Mouse (Mus musculus): ENCODE measurements around the gene Pramef8.
"Not testable (repeated sequence)": the region's sequence is repeated elsewhere in the genome, so short reads cannot be mapped to it uniquely, and the experiment has no call there.

The Pramef8 gene

DNA sequence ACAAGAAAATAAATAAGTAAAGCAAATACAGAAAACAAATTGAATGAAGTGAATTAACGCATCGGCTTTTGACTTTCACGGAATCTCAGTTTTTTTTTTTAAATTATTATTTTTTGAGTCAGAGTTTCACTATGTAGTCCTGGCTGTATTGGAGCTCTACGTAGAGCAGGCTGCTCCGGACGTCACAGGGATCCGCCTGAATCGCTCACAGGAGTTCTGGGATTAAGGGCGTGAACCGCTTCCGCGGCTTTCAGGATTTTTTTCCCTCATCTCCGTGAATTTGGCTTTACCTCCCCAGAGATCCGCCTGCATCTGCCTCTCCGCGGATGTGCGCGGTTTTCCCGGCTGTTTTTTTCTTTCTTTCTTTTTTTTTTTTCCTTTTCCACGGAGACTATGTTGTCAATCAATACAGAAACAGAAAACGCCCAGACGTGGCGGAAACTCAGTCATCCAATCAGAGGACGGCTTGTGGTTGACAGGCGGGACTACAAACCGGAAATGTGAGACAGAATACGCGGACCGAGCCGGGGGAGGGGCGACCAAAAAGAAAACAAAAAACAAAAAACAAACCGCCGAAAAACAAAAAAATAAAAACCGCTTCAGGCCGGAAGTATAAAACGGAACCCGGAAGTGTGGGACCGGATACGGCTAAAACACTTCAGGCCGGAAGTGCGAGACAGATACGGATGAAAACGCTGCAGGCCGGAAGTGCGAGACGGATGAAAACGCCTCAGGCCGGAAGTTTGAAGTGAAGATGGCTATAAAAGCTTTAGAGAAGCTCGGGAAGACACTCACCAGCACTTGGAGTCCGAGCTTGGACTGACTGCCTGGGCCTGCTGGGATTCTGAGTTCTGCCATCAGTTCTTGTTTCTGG lies at the start of gene Pramef8:
Gene Pramef8 (plus strand): TSS at position 208 of the 874 bp plus-strand sequence.
- DNase-seq (ENCODE audit: low read depth, low spot score), result peak; percentile 92

DNA sequence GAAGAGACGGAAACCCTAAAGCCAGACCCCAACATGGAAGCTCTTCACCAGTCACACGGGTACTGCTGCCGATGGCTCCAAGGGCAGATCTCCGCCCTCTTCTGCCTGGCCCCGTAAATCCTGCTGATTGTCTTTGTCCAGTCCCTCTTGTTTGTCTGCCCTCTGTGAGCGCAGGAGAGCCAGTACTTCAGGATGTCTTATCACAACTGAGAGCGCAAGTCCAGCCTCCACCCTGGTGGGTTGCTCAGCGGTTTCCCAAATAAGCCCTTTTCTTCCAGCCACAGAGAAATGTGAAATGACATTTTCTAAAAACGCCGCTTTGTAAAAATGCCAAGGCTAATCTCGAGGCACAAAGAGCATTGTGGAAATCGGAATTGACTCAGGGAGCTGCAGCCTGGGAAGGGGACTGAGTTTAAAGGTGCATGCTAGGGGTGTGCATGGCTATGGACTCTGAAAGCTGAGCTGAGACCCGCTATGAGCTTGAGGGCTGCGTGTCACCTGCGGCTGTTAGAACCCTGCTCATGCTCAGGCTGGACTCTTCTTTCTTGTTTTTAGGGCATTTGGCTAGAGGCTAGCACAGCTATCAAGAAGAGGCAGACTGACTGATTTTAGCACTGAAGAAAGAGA lies 45.7 kb upstream of the Pramef8 start:
- DNase-seq (ENCODE audit: low read depth, low spot score), result no peak

DNA sequence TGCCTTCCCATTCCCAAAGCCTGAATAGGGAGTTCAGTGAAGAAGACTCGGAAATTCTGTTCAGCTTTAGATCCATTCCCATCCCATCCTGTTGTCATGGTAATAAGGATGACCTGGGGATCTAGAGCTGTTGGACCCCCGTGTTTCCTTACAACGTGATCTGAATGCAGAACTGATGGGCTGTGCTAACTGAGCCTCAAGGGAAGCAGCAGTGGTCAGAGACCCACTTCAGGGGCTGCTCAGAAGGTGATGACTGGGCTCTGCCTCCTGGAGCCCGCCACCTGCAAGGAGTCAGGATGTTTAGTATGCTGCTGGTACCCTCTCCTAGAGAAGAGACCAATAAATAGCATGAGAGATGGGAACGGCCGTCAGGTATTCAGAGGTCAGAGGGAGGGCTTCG lies 32.7 kb upstream of the Pramef8 start:
- no peak for DNase-seq (ENCODE audit: low read depth, low spot score)

DNA sequence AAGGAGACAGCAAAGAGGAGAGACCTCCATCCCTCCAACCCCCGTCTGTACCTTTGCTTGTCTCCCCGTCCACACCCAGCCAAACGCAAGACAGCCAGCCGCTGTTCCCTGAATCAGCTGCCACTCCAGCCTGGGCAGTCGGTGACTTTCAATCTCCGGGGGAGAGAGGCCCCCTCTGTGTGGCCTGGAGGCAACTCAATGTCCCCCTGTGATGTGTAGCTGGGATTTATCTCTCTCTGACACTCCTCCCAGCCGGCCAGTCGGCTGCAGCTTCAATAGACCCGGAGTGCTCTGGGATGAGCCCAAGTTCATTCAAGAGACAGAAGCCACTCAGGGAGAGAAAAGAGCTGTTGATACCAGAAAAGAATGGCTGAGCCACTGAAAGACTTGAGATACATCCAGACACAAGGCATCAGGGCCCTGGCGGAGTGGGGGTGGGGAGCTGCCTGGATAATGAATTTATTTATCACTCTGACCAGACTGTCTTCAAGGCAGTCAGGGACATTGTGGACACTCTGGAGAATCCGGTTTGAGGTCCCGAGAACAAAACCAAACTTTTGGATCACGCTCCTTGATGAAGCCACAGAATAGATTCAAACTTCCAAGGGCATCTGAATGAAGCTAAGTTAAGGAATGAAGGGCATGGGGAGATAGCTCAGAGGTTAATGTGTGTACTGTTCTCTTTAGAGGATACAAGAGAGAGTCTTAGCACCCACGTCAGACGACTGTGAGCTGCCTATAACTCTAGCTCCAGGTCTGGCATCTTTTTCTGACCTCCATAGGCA lies 32.1 kb upstream of the Pramef8 start:
- DNase-seq (ENCODE audit: low read depth, low spot score), result no peak

DNA sequence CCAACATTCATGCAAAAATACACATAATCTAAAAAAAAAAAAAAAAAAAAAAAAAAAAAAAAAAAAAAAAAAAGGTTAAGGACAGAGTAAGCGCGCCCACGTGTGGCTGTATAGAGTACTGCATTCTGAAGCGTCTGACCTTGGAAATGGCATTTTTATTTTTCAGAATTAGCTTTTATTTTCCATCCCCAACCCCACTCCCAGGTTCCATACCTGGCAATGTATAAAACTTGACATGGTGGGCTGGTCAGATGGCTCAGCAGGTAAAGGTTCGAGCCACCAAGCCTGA lies 31.6 kb upstream of the Pramef8 start:
- no peak for DNase-seq (ENCODE audit: low read depth, low spot score)

DNA sequence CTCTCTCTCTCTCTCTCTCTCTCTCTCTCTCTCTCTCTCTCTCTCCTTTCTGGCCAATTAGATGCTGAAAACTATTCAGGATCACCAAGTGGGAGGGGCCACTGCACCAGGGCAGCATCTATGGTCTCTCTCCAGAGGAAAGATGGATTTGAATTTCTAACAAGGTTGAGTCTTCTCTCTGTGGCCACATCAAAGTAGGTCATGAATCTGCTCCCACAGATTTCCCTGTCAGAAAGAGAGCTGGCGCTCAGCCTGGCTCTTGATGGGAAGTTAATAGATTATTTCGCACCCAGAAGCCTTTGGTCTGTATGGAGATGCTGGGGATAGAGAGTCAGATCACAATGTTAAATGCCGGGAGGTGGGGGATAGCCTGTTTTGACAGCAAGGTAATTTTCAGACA lies 30.1 kb upstream of the Pramef8 start:
- no peak for DNase-seq (ENCODE audit: low read depth, low spot score)

DNA sequence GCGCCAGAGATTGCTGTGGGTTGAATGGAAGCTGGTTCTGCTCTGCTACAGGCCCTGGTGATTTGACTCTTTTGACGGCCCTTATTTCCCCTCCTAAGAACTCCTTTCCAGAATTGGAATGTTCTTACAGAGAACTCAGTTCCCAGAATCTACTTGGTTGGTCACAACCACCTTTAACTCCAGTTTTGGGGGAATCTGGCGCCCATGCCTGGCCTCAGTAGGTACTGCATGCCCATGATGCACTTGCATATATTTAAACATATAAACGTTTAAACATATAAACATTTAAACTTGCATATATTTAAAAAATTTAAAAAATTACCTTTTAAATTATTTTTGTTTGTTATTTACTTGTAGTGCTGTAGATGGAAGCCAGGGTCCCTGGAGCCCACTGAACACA lies 28.6 kb upstream of the Pramef8 start:
- DNase-seq (ENCODE audit: low read depth, low spot score), result no peak

DNA sequence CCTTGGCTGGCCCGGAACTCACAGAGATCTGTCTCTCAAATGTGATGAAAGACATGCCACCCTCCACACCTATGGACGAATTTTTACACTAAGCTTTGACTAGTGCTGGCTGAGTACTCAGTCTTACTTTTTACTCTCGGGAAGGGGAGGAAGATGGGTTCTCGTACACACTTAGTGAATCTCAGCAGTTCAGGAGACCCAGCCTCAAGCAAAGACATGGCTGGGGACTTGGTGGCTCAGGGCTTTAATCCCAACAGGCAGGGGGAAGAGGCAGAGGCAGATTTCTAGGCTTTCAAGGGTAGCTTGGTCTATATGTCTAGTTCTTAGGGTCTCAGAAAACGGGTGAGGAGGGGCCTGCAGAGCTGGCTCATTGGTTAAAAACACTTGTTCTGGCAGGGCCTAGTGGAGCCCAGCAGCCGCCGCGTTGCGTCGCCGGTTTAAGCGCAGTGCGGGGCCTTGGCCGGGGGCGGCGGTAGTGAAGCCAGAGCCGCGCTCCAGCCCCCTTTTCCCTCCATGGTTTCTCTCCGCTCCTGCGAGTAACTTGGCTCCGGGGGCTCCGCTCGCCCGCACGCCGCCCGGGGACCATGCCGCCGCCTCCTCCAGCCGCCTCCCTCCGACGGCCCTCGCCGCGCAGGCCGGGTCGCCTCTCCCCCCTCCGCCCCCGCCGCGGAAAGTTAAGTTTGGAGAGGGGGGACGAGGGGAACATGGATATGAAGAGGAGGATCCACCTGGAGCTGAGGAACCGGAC lies 23.1 kb upstream of the Pramef8 start:
- no peak for DNase-seq (ENCODE audit: low read depth, low spot score)

DNA sequence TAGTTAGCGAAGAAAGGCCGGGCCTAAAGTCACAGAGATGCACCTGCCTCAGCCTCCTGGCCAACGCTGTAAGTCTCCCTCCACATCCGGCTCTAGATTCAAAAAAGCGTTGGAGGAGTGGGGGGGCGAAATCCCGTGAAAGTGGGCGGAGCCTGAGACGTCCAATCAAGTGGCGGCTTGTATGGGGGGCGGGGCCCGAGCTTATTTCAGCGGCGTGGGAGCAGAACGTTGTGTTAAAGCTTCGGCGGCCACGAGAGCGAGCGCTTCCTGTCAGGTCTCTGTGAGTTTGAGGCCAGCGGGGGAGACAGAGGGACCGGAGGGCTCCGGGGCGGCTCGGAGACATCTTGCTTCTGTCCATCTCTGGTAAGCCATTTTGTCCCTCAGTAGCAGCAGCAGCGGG lies 18.0 kb upstream of the Pramef8 start, which contains the start of gene Pramel1:
Gene Pramel1 (plus strand): TSS at position 248 of the 400 bp plus-strand sequence.
- DNase-seq (ENCODE audit: low read depth, low spot score), result no peak

DNA sequence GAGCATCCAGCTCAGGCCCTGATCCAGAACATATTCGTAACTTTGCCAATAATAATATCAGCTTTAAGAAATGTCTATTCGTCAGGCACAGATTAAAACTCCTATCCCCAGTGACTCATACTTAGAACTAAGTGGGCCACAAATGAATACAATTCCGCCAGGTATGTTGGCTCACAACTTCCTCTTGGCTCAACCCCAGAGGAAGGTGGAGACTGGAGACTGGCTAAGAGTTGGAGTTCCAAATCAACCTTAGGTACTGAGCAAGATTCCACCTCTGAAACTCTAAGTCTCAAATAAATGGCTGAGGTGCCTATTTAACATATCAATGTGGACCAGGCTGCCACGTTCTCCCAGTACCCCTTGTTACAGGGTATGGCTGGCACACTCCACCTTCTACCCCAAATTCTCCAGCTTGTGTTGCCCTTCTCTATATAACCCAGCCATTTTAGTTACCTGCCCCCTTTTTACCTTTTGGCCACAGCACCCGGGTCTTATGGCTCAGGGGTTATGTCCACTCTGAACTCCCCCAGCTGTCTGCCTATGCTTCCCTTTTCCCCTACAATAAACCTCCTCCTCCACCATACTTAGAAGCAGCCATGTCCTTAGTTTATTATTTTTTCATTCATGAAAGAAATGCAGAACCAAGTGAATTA lies 534 bp upstream of the Pramef8 start:
- no peak for DNase-seq (ENCODE audit: low read depth, low spot score)

DNA sequence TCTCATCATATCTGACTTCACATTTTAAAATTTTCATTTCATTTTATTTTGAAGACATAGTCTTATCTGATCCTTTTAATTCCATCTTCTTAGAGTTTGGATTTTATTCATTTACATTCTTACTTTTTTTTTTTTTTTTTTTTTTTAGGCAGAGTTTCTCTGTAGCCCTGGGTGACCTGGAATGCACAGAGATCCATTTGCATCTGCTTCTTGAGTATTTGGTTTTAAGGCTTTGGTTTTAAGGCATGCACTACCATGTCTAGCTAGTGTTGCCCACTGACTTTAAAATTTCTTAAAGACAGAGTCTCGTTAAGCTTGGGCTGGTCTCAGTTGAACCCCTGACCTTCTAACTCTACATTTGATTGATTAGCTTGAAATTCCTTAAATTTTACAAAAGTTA lies 1.4 kb downstream of the Pramef8 start:
- DNase-seq (ENCODE audit: low read depth, low spot score), result no peak

DNA sequence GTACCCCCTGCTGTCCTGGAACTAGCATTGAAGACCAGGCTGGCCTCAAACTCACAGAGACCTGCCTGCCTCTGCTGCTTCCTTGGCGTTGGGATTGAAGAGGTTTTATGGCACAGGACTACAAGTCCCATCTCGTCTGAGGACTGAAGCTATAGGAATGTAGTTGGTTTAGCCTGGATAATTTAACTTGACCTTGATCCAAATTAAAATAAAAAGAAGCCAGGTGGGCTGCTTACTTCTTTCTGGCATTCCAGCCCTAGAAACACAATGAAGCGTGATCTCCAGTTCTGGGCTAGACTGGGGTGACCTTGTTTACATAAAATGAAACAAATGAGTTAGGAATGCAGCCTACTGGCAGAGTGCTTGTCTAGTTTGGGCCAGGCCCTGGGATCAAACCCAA lies 1.9 kb downstream of the Pramef8 start:
- no peak for DNase-seq (ENCODE audit: low read depth, low spot score)

DNA sequence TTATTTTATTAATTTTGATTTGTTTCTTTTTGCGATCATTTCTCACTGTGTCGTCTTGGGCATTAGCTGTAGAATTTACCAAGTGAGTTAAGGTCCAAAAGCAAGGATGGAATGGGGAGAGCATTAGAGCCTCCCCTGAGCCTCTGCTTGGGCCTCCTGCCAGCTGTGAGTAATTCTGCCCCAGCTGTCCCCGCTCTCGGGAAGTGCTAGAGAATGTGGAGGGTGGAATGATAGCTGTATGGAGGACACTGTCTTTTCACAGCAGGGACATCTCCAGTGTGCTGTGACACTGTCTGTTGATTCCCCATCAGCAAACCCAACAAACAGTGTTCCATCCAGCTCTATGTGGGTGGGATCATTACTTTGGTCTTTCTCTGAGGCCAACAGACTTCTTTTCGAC lies 14.5 kb downstream of the Pramef8 start:
- DNase-seq (ENCODE audit: low read depth, low spot score), result not testable (repeated sequence)

DNA sequence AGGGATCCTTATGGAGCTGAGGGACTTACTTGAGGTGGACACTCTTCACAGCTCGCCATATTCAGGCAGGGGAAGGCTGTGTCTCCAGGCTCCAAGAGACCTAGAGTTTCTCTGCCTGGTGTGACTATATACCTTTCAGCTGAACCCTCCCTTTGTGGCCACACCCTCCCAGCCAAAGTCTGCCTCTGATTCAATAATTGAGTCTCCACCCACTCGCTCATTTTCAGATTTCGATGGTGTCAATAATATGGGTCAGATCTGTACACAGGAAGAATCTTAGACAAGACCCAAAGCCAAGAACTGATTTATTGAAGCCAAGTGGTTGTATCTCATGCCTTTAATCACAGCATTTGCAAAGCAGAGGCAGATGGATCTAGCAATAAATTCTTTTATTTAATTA lies 38.0 kb downstream of the Pramef8 start, which contains the start of gene Oog4:
Gene Oog4 (minus strand): TSS at position 101 of the 400 bp plus-strand sequence.
- DNase-seq (ENCODE audit: low read depth, low spot score), result no peak
